Comparison of ENCODE assay signal across 30 mouse cellular contexts in the genomic region with DNA sequence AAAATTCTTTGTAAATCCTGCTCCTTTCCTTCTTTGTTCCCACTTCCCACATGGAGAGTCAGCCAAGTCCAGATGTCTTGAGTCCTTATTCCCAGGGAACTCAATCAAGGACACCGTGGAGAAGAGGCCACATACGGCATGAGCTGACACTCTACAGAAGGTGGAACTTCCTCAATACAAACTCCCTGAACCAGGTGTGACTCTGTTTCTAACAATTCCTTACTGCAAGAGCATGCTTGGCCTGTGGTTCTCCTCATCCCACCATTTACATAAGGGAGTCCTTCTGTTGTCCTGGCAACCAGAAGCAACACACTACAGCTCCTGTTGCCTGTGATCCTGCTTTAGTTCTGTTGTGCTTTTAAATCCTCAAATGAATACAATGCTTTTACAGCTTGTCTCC. TPM values are rescaled to one million over a fixed set of nuclear protein-coding genes. Genes with fewer than 3 reads are reported as not detected.
DNase-seq lines count a peak whose midpoint lies in the region; ATAC-seq lines count a peak whose summit lies in the region.
"Had no signal": no experiment of that assay in that cellular context is flagged by ENCODE, and none has a peak within 500 bp of the region (broad histone marks: within the 10 kb centered on the region; RNA-seq: fewer than 3 reads in every experiment).

No protein-coding gene starts in this region.

- DNase-seq in frontal cortex, postnatal 25 days (ENCODE audit: low spot score in 2 of 2), result no peak
- DNase-seq in left cerebral cortex, postnatal 25 days (ENCODE audit: low spot score in 2 of 2), result peak; percentile 26 to 60
- DNase-seq in left cerebral cortex, adult 11 months (ENCODE audit: low spot score), result no peak
- peak; percentile 22 to 35 for DNase-seq in right cerebral cortex, adult 2 months (ENCODE audit: low spot score in 2 of 2)
- DNase-seq in right cerebral cortex, postnatal 14 days, result no peak
- DNase-seq: adrenal gland, postnatal 14 days; cerebellum, adult 18-20 months; cerebellum, postnatal 10 days; gastrocnemius, adult 2 months; gastrocnemius, postnatal 36 days; heart, adult 18-20 months; heart, postnatal 36 days; kidney, adult 8-10 months; kidney, postnatal 10 days; liver, postnatal 0 days; lung, postnatal 4 days had no signal

- H3K9ac ChIP-seq in hindbrain, embryonic 12.5 days, result no peak overlapping the region
- H3K9ac ChIP-seq: embryonic facial prominence, embryonic 15.5 days; hindbrain, embryonic 13.5 days; limb, embryonic 13.5 days; liver, embryonic 12.5 days; liver, postnatal 0 days; midbrain, embryonic 13.5 days had no signal

- peaks cover 6% of the 10 kb centered on the region; the same call in 1 of the 2 replicates for H3K4me1 ChIP-seq in hindbrain, embryonic 12.5 days
- H3K4me1 ChIP-seq: liver, embryonic 12.5 days; megakaryocyte, embryonic 14.5 days had no signal

- WGBS in hindbrain, embryonic 12.5 days, result 71% methylated on average over 2 of the region's 2 CpGs

- no peak overlapping the region for H3K4me3 ChIP-seq in hindbrain, embryonic 12.5 days
- H3K4me3 ChIP-seq: embryonic facial prominence, embryonic 15.5 days; gastrocnemius, adult 2 months; hindbrain, embryonic 13.5 days; limb, embryonic 13.5 days; liver, embryonic 12.5 days; megakaryocyte, embryonic 14.5 days; midbrain, embryonic 13.5 days had no signal

- ATAC-seq in frontal cortex, adult (ENCODE audit: low TSS enrichment), result peak; percentile 87
- ATAC-seq in hindbrain, embryonic 12.5 days (ENCODE audit: low FRiP score), result no peak
- ATAC-seq: forebrain, embryonic 14.5 days; intestine, embryonic 16.5 days; liver, embryonic 12.5 days; liver, postnatal 0 days; midbrain, embryonic 13.5 days; Patski had no signal

- H3K27ac ChIP-seq in hindbrain, embryonic 12.5 days, result no peak overlapping the region
- H3K27ac ChIP-seq: embryonic facial prominence, embryonic 15.5 days; gastrocnemius, adult 2 months; hindbrain, embryonic 13.5 days; limb, embryonic 13.5 days; liver, embryonic 12.5 days; midbrain, embryonic 13.5 days had no signal

- H3K36me3 ChIP-seq in hindbrain, embryonic 12.5 days, result no peaks in the 10 kb centered on the region
- H3K36me3 ChIP-seq: embryonic facial prominence, embryonic 15.5 days; hindbrain, embryonic 13.5 days; limb, embryonic 13.5 days; liver, embryonic 12.5 days; midbrain, embryonic 13.5 days had no signal

- H3K4me2 ChIP-seq in hindbrain, embryonic 12.5 days (replicated peaks), result no peak overlapping the region
- H3K4me2 ChIP-seq: embryonic facial prominence, embryonic 15.5 days; heart, embryonic 11.5 days; hindbrain, embryonic 13.5 days; limb, embryonic 13.5 days; liver, embryonic 12.5 days; midbrain, embryonic 13.5 days had no signal

- intact Hi-C loops in left cerebral cortex, postnatal 25 days (cut with DNase I), result no loop called here

- H3K27me3 ChIP-seq in hindbrain, embryonic 12.5 days, result peaks cover 3% of the 10 kb centered on the region; the same call in 1 of the 2 replicates
- H3K27me3 ChIP-seq: embryonic facial prominence, embryonic 15.5 days; limb, embryonic 13.5 days; liver, embryonic 12.5 days; megakaryocyte, embryonic 14.5 days; Patski had no signal

- H3K9me3 ChIP-seq in hindbrain, embryonic 12.5 days (replicated peaks), result no peaks in the 10 kb centered on the region
- H3K9me3 ChIP-seq: embryonic facial prominence, embryonic 15.5 days; hindbrain, embryonic 13.5 days; limb, embryonic 13.5 days; liver, embryonic 12.5 days; megakaryocyte, embryonic 14.5 days; midbrain, embryonic 13.5 days had no signal

RNA-seq across cellular contexts. Expression of a gene that starts 13.8 kb away (rescaled TPM):
- 1 to 10 TPM; 1.1 to 1.8 TPM for total RNA-seq in left cerebral cortex, postnatal 25 days (2021)
- polyA plus RNA-seq in hindbrain, embryonic 12.5 days (2016; fragmentation: Nextera tagmentation; extraction: Ambion mirVana), result 0.72 and 1.1 TPM in 2 replicates
- total RNA-seq: common myeloid progenitor, adult 5-6 weeks; MEL had no signal
- polyA plus RNA-seq: liver, embryonic 12.5 days; liver, postnatal 0 days; Patski had no signal

Comparison
In these comparisons a context has a peak if more than half of its experiments do, and no peak if none do; other contexts are left out.
1. DNase-seq: peak in left cerebral cortex, postnatal 25 days (2 of 2) and right cerebral cortex, adult 2 months (2 of 2); none in frontal cortex, postnatal 25 days (0 of 2), left cerebral cortex, adult 11 months (single experiment) and right cerebral cortex, postnatal 14 days (single experiment).